Mouse (Mus musculus): ENCODE results near the gene Znrd1as. TPM values are rescaled to one million over a fixed set of nuclear protein-coding genes. Genes with fewer than 3 reads are reported as not detected.

Gene Znrd1as
- polyA plus RNA-seq, 1 experiment from 2014 or later, result 6.6 TPM

- DNase-seq (ENCODE audit: low spot score), result no peak
- no peak overlapping the region for H3K4me3 ChIP-seq (ENCODE audit: low read depth, low read length)
- H3K27me3 ChIP-seq (replicated peaks; ENCODE audit: control insufficient read depth, insufficient read depth, low read length), result no peaks in the 10 kb centered on the region
- WGBS, result 86% methylated on average over 3 of the region's 3 CpGs
- H3K9ac ChIP-seq (ENCODE audit: low read length), result no peak overlapping the region
- no peak for ATAC-seq (replicated peaks; ENCODE audit: low FRiP score, low TSS enrichment, low read depth)
- H3K4me1 ChIP-seq (replicated peaks; ENCODE audit: control insufficient read depth, insufficient read depth, low read length), result no peaks in the 10 kb centered on the region
- H3K27ac ChIP-seq (ENCODE audit: low read depth), result no peak overlapping the region
- H3K36me3 ChIP-seq (ENCODE audit: control insufficient read depth, insufficient read depth, low read length), result peaks cover 45% of the 10 kb centered on the region
- H3K9me3 ChIP-seq (ENCODE audit: control insufficient read depth, low read length), result no peaks in the 10 kb centered on the region
- H3K4me2 ChIP-seq (ENCODE audit: low read length), result no peak overlapping the region
These were observed 53.3 kb downstream of the Znrd1as start for GRCm38 (mm10) chr17:37011719-37012118.

DNA sequence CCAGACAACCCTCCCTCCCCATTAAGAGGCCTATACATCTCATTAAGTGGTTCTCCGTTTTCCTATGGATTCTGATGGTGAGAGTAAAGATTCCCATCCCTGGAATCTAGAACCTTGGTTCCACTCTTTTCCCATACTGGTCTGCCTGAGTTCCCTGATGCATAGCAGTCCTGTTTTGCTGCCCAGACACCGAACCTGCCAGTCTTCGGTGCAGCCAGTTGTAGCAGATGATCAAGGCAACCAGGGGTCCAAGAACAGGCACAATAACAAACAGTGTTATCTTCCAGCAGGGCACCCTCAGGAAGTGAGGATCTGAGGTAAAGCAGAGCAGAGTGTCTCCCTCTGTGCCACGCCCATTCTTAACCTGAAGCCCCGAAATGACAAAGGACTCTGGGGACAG lies 53.7 kb downstream of the Znrd1as start:
- no peak overlapping the region for H3K4me3 ChIP-seq (ENCODE audit: low read depth, low read length)
- peaks cover 41% of the 10 kb centered on the region for H3K36me3 ChIP-seq (ENCODE audit: control insufficient read depth, insufficient read depth, low read length)
- no peak overlapping the region for H3K4me2 ChIP-seq (ENCODE audit: low read length)
- no peak overlapping the region for H3K9ac ChIP-seq (ENCODE audit: low read length)
- H3K4me1 ChIP-seq (replicated peaks; ENCODE audit: control insufficient read depth, insufficient read depth, low read length), result no peaks in the 10 kb centered on the region
- DNase-seq (ENCODE audit: low spot score) (no peak), ATAC-seq (replicated peaks; ENCODE audit: low FRiP score, low TSS enrichment, low read depth) (no peak)
- H3K27me3 ChIP-seq (replicated peaks; ENCODE audit: control insufficient read depth, insufficient read depth, low read length), result no peaks in the 10 kb centered on the region
- no peak overlapping the region for H3K27ac ChIP-seq (ENCODE audit: low read depth)
- 47% methylated on average over 5 of the region's 5 CpGs for WGBS
- H3K9me3 ChIP-seq (ENCODE audit: control insufficient read depth, low read length), result no peaks in the 10 kb centered on the region

Other genes starting within 250 kb of the Znrd1as start
- gene H2-M10.5, start 185.7 kb upstream of the Znrd1as start, polyA plus RNA-seq (2014; fragmentation: Nextera tagmentation; extraction: Ambion mirVana), result not detected in 2 replicates
- gene H2-M10.6, start 146.4 kb upstream of the Znrd1as start, polyA plus RNA-seq (2014; fragmentation: Nextera tagmentation; extraction: Ambion mirVana), result not detected in 2 replicates
- 40.0 and 41.9 TPM in 2 replicates for gene Trim26, start 121.5 kb upstream of the Znrd1as start, polyA plus RNA-seq (2014; fragmentation: Nextera tagmentation; extraction: Ambion mirVana)
- 1.2 and 1.3 TPM in 2 replicates for gene Trim15, start 91.4 kb upstream of the Znrd1as start, polyA plus RNA-seq (2014; fragmentation: Nextera tagmentation; extraction: Ambion mirVana)
- gene Trim10, start 89.0 kb upstream of the Znrd1as start, polyA plus RNA-seq (2014; fragmentation: Nextera tagmentation; extraction: Ambion mirVana), result 0.97 and 1.6 TPM in 2 replicates
- 0.11 and 0.78 TPM in 2 replicates for gene Trim40, start 68.5 kb upstream of the Znrd1as start, polyA plus RNA-seq (2014; fragmentation: Nextera tagmentation; extraction: Ambion mirVana)
- gene Trim31, start 60.5 kb upstream of the Znrd1as start, polyA plus RNA-seq (2014; fragmentation: Nextera tagmentation; extraction: Ambion mirVana), result 21.4 and 25.7 TPM in 2 replicates
- 1.3 and 1.5 TPM in 2 replicates for gene Rnf39, start 15.7 kb upstream of the Znrd1as start, polyA plus RNA-seq (2014; fragmentation: Nextera tagmentation; extraction: Ambion mirVana)
- 120 and 132 TPM in 2 replicates for gene Ppp1r11, start 6.9 kb upstream of the Znrd1as start, polyA plus RNA-seq (2014; fragmentation: Nextera tagmentation; extraction: Ambion mirVana)
- 88.7 and 91.2 TPM in 2 replicates for gene Znrd1, start within 50 bp of the Znrd1as start, polyA plus RNA-seq (2014; fragmentation: Nextera tagmentation; extraction: Ambion mirVana)
- not detected in 2 replicates for gene 2410137M14Rik, start 22.6 kb downstream of the Znrd1as start, polyA plus RNA-seq (2014; fragmentation: Nextera tagmentation; extraction: Ambion mirVana)
- gene H2-M5, start 30.9 kb downstream of the Znrd1as start, polyA plus RNA-seq (2014; fragmentation: Nextera tagmentation; extraction: Ambion mirVana), result 0.16 and 0.51 TPM in 2 replicates
- 78.3 and 85.0 TPM in 2 replicates for gene Zfp57, start 42.6 kb downstream of the Znrd1as start, polyA plus RNA-seq (2014; fragmentation: Nextera tagmentation; extraction: Ambion mirVana)
- 0.14 and 0.24 TPM in 2 replicates for gene Mog, start 64.8 kb downstream of the Znrd1as start, polyA plus RNA-seq (2014; fragmentation: Nextera tagmentation; extraction: Ambion mirVana)
- gene Gabbr1, start 87.4 kb downstream of the Znrd1as start, polyA plus RNA-seq (2014; fragmentation: Nextera tagmentation; extraction: Ambion mirVana), result 12.6 and 13.7 TPM in 2 replicates
- 0.07 TPM in 1 of 2 replicates, not detected in the other for gene Olfr90, start 129.9 kb downstream of the Znrd1as start, polyA plus RNA-seq (2014; fragmentation: Nextera tagmentation; extraction: Ambion mirVana)
- not detected in 2 replicates for gene Olfr91, start 139.7 kb downstream of the Znrd1as start, polyA plus RNA-seq (2014; fragmentation: Nextera tagmentation; extraction: Ambion mirVana)
- not detected in 2 replicates for gene Olfr92, start 161.5 kb downstream of the Znrd1as start, polyA plus RNA-seq (2014; fragmentation: Nextera tagmentation; extraction: Ambion mirVana)
- gene Olfr93, start 202.9 kb downstream of the Znrd1as start, polyA plus RNA-seq (2014; fragmentation: Nextera tagmentation; extraction: Ambion mirVana), result not detected in 2 replicates
- not detected in 2 replicates for gene Ubd, start 235.3 kb downstream of the Znrd1as start, polyA plus RNA-seq (2014; fragmentation: Nextera tagmentation; extraction: Ambion mirVana)
- not detected in 2 replicates for gene Olfr94, start 242.4 kb downstream of the Znrd1as start, polyA plus RNA-seq (2014; fragmentation: Nextera tagmentation; extraction: Ambion mirVana)